Mouse (Mus musculus) adrenal gland, adult 18-20 months (tissue): ENCODE measurements around the gene Ppdpf. TPM values are rescaled to one million over a fixed set of nuclear protein-coding genes. Genes with fewer than 3 reads are reported as not detected.

ENCODE experiments used
- DNase-seq, 2 experiments: peaks; one replicate each; pipeline ENCODE4 v3.0.0; 2021 to 2022; ENCODE audit warnings: low spot score in 2 of 2
- long read RNA-seq, 2 experiments: library from polyadenylated mRNA; stranded (forward); transcript quantifications; one replicate each; pipeline ENCODE4 v2.0.0; 2021
- total RNA-seq, 2 experiments: library from RNA; stranded (reverse); gene quantifications; 1 replicate in 1 of 2; 2 replicates in 1 of 2; pipeline ENCODE4 v1.2.3; 2021

Gene Ppdpf
- 10 to 100 TPM; 69.8 to 94.9 TPM for total RNA-seq
- long read RNA-seq, experiment 1, transcript Ppdpf-202 (5 exons, 689 nt) = major isoform, 6 of 24 reads
- long read RNA-seq, experiment 1, transcript Ppdpf-201 (5 exons, 1,160 nt) = major isoform, 6 of 24 reads
- long read RNA-seq, experiment 1, partial matches to known transcripts = 0 of 24 reads
- long read RNA-seq, experiment 1, other reads (novel, unspliced or antisense) = 2 of 24 reads
- long read RNA-seq, experiment 2, transcript Ppdpf-202 (5 exons, 689 nt) = major isoform, 30 of 93 reads
- long read RNA-seq, experiment 2, transcript Ppdpf-206 (4 exons, 750 nt) = minor isoform, 14 of 93 reads
- long read RNA-seq, experiment 2, transcript Ppdpf-201 (5 exons, 1,160 nt) = minor isoform, 18 of 93 reads
- long read RNA-seq, experiment 2, transcript Ppdpf-205 (3 exons, 771 nt) = minor isoform, 15 of 93 reads
- long read RNA-seq, experiment 2, partial matches to known transcripts = 12 of 93 reads
- long read RNA-seq, experiment 2, other reads (novel, unspliced or antisense) = 1 of 93 reads

- DNase-seq = peak; percentile 84 to 85
Observed at GRCm38 (mm10) chr2:181187121-181188000, at the start of gene Ppdpf. Ppdpf (plus strand) TSS chr2:181187247.

GRCm38 (mm10) chr2:181139641-181140193, 47.3 kb upstream of the Ppdpf start:
- no peak for DNase-seq

GRCm38 (mm10) chr2:181142703-181143135, 44.3 kb upstream of the Ppdpf start:
- no peak for DNase-seq

- no peak for DNase-seq
Observed at GRCm38 (mm10) chr2:181143509-181144276, 43.4 kb upstream of the Ppdpf start.

- DNase-seq = no peak
Observed at GRCm38 (mm10) chr2:181144675-181145074, 42.4 kb upstream of the Ppdpf start.

GRCm38 (mm10) chr2:181146976-181147545, 40.0 kb upstream of the Ppdpf start:
- no peak for DNase-seq

GRCm38 (mm10) chr2:181147546-181148317, 39.3 kb upstream of the Ppdpf start:
- no peak for DNase-seq

GRCm38 (mm10) chr2:181148318-181148955, 38.6 kb upstream of the Ppdpf start:
- DNase-seq = no peak

- no peak for DNase-seq
Observed at GRCm38 (mm10) chr2:181150281-181150680, 36.8 kb upstream of the Ppdpf start.

GRCm38 (mm10) chr2:181152701-181153100, 34.3 kb upstream of the Ppdpf start:
- no peak for DNase-seq

GRCm38 (mm10) chr2:181153131-181153530, 33.9 kb upstream of the Ppdpf start:
- no peak for DNase-seq

- DNase-seq = no peak
Observed at GRCm38 (mm10) chr2:181153837-181154236, 33.2 kb upstream of the Ppdpf start.

GRCm38 (mm10) chr2:181154361-181154760, 32.7 kb upstream of the Ppdpf start:
- DNase-seq = no peak

- DNase-seq = no peak
Observed at GRCm38 (mm10) chr2:181154831-181155415, 32.1 kb upstream of the Ppdpf start.

- no peak for DNase-seq
Observed at GRCm38 (mm10) chr2:181155801-181156200, 31.2 kb upstream of the Ppdpf start.

GRCm38 (mm10) chr2:181156248-181157121, 30.6 kb upstream of the Ppdpf start, which contains the start of gene Eef1a2:
Eef1a2 (minus strand) TSS chr2:181157014.
- DNase-seq = no peak

GRCm38 (mm10) chr2:181157180-181157579, 29.9 kb upstream of the Ppdpf start:
- no peak for DNase-seq
